Mouse (Mus musculus) lung, postnatal 14 days (tissue): ENCODE data around the gene Ctsd.

Experiments
- DNase-seq: peaks from one replicate; pipeline ENCODE4 v3.0.0; 2021

Gene Ctsd

GRCm38 (mm10) chr7:142330271-142330724, 57.5 kb downstream of the Ctsd start:
- DNase-seq: no peak

GRCm38 (mm10) chr7:142328507-142328906, 59.3 kb downstream of the Ctsd start:
- no peak for DNase-seq

GRCm38 (mm10) chr7:142326714-142327445, 61.0 kb downstream of the Ctsd start:
- DNase-seq: no peak
